Mouse (Mus musculus): ENCODE results near the gene Cotl1.

DNA sequence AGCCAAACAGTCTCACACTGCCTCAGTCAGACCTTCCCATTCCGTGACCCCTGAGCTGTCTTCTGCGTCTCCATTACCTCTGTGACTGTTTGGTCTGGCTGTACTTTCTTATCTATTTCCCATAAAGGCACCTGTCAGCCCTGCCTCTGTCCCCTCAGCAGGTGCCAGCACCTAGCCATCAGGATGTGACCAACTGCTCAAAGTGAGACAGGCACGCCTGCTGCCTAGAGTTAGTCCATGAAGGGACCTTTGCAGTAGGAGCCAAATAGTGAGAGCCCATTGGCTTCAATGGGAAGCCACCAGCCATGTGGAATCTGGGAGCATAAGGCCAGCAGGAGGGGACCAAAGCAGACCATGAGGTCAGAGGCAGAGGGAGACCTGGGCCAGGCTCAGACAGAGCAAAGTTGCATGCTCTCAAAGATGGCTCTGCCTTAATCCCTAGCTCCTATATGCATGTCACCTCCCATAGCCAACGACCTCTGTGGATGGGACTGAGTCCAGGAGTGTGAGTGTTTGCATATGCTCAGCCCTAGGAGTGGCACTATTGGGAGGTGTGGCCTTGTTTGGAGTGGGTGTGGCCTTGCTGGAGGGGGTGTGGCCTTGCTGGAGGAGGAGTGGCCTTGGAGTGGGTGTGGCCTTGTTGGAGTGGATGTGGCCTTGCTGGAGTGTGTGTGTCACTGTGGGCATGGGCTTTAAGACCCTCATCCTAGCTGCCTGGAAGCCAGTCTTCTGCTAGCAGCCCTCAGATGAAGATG is 59.1 kb downstream of the Cotl1 start:
- TF ChIP-seq CTCF (IDR thresholded peaks at IDR 0.05; ENCODE audit: borderline replicate concordance, control insufficient read depth, extremely low read depth, insufficient read depth, low read length, poor library complexity), result no peak
- TF ChIP-seq POLR2A (IDR thresholded peaks at IDR 0.05; ENCODE audit: control insufficient read depth, extremely low read depth, insufficient read depth, low read length, poor library complexity), result no peak

All from thymus, adult 2 months (tissue).